8 mouse cellular contexts compared by ENCODE assay signal in the genomic region with DNA sequence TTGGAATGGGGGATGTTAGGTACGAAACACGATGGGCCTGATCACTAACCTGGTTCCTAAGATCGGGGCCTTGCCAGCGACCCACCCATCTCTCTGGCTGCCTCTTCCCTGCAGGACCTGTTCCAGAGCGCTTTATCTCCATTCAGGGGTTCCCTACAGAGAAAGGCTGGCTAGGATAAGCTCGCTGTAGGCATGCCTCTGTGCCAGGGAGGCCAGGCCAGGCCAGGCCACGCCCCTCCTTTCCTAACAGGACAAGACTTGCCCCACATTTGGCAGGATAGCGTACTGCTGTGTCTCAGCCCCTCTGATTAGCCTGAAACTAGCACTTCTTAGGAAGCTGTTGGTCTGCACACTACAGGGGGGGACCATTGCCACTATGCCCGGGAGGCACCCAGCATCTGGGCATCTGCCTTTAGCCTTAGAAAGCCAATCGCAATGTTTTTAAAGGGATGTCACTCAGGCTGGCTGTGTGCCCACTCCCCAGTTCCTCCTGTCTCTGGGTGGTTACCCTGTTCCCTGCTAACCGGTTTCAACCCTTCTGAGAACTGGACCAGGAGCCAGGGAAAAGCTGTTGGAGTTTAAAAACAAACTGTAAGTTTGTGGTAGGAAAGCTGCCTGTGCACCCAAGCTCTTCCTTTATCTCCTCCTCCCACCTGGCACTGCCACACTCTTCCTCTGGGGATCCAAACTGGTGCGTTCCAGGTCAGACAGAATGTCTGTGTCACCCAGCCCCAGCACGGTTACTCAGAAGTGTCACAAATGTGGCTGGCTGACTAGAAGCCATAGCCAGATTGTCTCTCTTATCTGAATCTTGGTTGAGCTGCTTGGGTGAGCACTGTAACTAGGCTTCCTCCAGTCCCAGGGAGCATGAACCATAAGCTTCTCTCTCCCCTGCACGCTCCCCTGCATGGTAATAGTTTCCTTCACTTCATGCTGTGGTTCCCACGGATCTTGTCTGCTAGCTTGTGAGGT. TPM values are rescaled to one million over a fixed set of nuclear protein-coding genes. Genes with fewer than 3 reads are reported as not detected.
DNase-seq lines count a peak whose midpoint lies in the region; ATAC-seq lines count a peak whose summit lies in the region.

No protein-coding gene starts in this region.

- ATAC-seq in hindbrain, embryonic 13.5 days (ENCODE audit: low FRiP score) = peak; percentile 39; the same call in 1 of the 2 replicates
- ATAC-seq in hindbrain, embryonic 11.5 days (ENCODE audit: low FRiP score) = no peak
- ATAC-seq in megakaryocyte progenitor cell, adult 5-6 weeks (replicated peaks; ENCODE audit: poor library complexity) = peak; percentile 50

- no peak overlapping the region; the same call in 1 of the 2 replicates for H3K27ac ChIP-seq in hindbrain, embryonic 13.5 days
- no peak overlapping the region for H3K27ac ChIP-seq in hindbrain, embryonic 11.5 days (ENCODE audit: low read depth, low read length)

- H3K27me3 ChIP-seq in hindbrain, embryonic 13.5 days = peaks cover 37% of the 10 kb centered on the region
- no peaks in the 10 kb centered on the region for H3K27me3 ChIP-seq in hindbrain, embryonic 11.5 days (ENCODE audit: control insufficient read depth, insufficient read depth, low read length)

- peaks cover 34% of the 10 kb centered on the region for H3K4me1 ChIP-seq in hindbrain, embryonic 13.5 days (replicated peaks)
- H3K4me1 ChIP-seq in hindbrain, embryonic 11.5 days (replicated peaks; ENCODE audit: control insufficient read depth, insufficient read depth, low read length) = peaks cover 9% of the 10 kb centered on the region

- 63% methylated on average over 15 of the region's 15 CpGs for WGBS in hindbrain, embryonic 13.5 days
- WGBS in hindbrain, embryonic 11.5 days = 69% methylated on average over 15 of the region's 15 CpGs

- no peak overlapping the region for H3K4me2 ChIP-seq in hindbrain, embryonic 13.5 days
- no peak overlapping the region for H3K4me2 ChIP-seq in hindbrain, embryonic 11.5 days (replicated peaks; ENCODE audit: low read depth, low read length)

- no peaks in the 10 kb centered on the region for H3K9me3 ChIP-seq in hindbrain, embryonic 13.5 days
- no peaks in the 10 kb centered on the region for H3K9me3 ChIP-seq in hindbrain, embryonic 11.5 days (ENCODE audit: control insufficient read depth, low read length)

- no peak for DNase-seq in hindbrain, embryonic 11.5 days (ENCODE audit: low spot score)
- peak; percentile 30 to 50 for DNase-seq in adrenal gland, postnatal 36 days
- peak; percentile 59 for DNase-seq in gastrocnemius, postnatal 25 days
- peak; percentile 31 for DNase-seq in kidney, adult 9 months
- DNase-seq in right cerebral cortex, postnatal 10 days (ENCODE audit: low spot score in 2 of 2) = no peak
- no peak for DNase-seq in layer of hippocampus, adult 11-12 months (ENCODE audit: low spot score)

- H3K9ac ChIP-seq in hindbrain, embryonic 13.5 days = no peak overlapping the region; the same call in 1 of the 2 replicates
- H3K9ac ChIP-seq in hindbrain, embryonic 11.5 days (ENCODE audit: low read depth, low read length) = no peak overlapping the region

- H3K4me3 ChIP-seq in hindbrain, embryonic 13.5 days = no peak overlapping the region; the same call in 1 of the 2 replicates
- no peak overlapping the region for H3K4me3 ChIP-seq in hindbrain, embryonic 11.5 days (ENCODE audit: low read depth, low read length)

- H3K36me3 ChIP-seq in hindbrain, embryonic 13.5 days = peaks cover 11% of the 10 kb centered on the region
- H3K36me3 ChIP-seq in hindbrain, embryonic 11.5 days (ENCODE audit: control insufficient read depth, insufficient read depth, low read length) = no peaks in the 10 kb centered on the region

RNA-seq across cellular contexts. Expression of gene Gpr68, which starts 50.9 kb away (rescaled TPM):
- polyA plus RNA-seq in hindbrain, embryonic 13.5 days (2015; fragmentation: Nextera tagmentation; extraction: Ambion mirVana) = 1.6 and 1.7 TPM in 2 replicates
- 0.22 TPM in 1 of 2 replicates, not detected in the other for polyA plus RNA-seq in hindbrain, embryonic 11.5 days (2014; fragmentation: Nextera tagmentation; extraction: Ambion mirVana)
- under 1 TPM; 0.79 to 0.82 TPM for total RNA-seq in adrenal gland, postnatal 36 days (2021)
- total RNA-seq in gastrocnemius, postnatal 25 days (2021) = under 1 TPM in 1 of 2 experiments, not detected in 1; 0.21 TPM
- 0.37 and 0.39 TPM in 2 replicates for total RNA-seq in megakaryocyte progenitor cell, adult 5-6 weeks (2015)
- 0.08 and 1.1 TPM in 2 replicates for total RNA-seq in megakaryocyte progenitor cell, adult 5-6 weeks (2017)

Comparison
In these comparisons a context has a peak if more than half of its experiments do, and no peak if none do; other contexts are left out.
1. DNase-seq: peak in adrenal gland, postnatal 36 days (2 of 2), gastrocnemius, postnatal 25 days (single experiment) and kidney, adult 9 months (single experiment); none in hindbrain, embryonic 11.5 days (single experiment), right cerebral cortex, postnatal 10 days (0 of 2) and layer of hippocampus, adult 11-12 months (single experiment).